Mouse (Mus musculus) intestine, embryonic 15.5 days (tissue): ENCODE data around the gene Alox5ap. TPM values are rescaled to one million over a fixed set of nuclear protein-coding genes. Genes with fewer than 3 reads are reported as not detected.

Source experiments
- ATAC-seq: fragments of 200-750 bp; cut with Nextera tagmentation; 2 replicates; pipeline ENCODE4 v1.8.0; 2017; ENCODE audit warnings: moderate TSS enrichment, moderate library complexity
- H3K27ac ChIP-seq: fragments of 300-500 bp; sonication (generic); 2 replicates; pipeline ENCODE4 v1.5.1; 2015; ENCODE audit warnings: mild to moderate bottlenecking, inconsistent platforms
- H3K27me3 ChIP-seq: fragments of 300-500 bp; sonication (generic); replicated peaks from 2 replicates; pipeline ENCODE4 v1.6.1; 2015; ENCODE audit warnings: inconsistent platforms
- H3K36me3 ChIP-seq: fragments of 300-500 bp; sonication (generic); 2 replicates; pipeline ENCODE4 v1.6.1; 2015; ENCODE audit warnings: inconsistent platforms
- H3K4me1 ChIP-seq: fragments of 300-500 bp; sonication (generic); replicated peaks from 2 replicates; pipeline ENCODE4 v1.6.1; 2015; ENCODE audit warnings: inconsistent platforms
- H3K4me2 ChIP-seq: fragments of 300-500 bp; sonication (generic); replicated peaks from 2 replicates; pipeline ENCODE4 v1.6.1; 2015; ENCODE audit warnings: mild to moderate bottlenecking, inconsistent platforms
- H3K4me3 ChIP-seq: fragments of 300-500 bp; sonication (generic); replicated peaks from 2 replicates; pipeline ENCODE4 v1.5.1; 2015; ENCODE audit warnings: inconsistent platforms
- H3K9ac ChIP-seq: fragments of 300-500 bp; sonication (generic); 2 replicates; pipeline ENCODE4 v1.6.1; 2015; ENCODE audit warnings: inconsistent platforms
- H3K9me3 ChIP-seq: fragments of 300-500 bp; sonication (generic); 2 replicates; pipeline ENCODE4 v1.6.1; 2016; ENCODE audit warnings: inconsistent platforms
- WGBS: fragments of 180-500 bp; shearing (Covaris S2); methylation state at CpG from one replicate; pipeline ENCODE4 v1.1.7; 2015; 5-methylcytosine and 5-hydroxymethylcytosine counted together
- polyA plus RNA-seq: library from polyadenylated mRNA; unstranded; fragments of >200 nt; fragmentation: Nextera tagmentation; extraction: Ambion mirVana; gene quantifications from 2 replicates; pipeline ENCODE4 v1.2.1, GENCODE M21; 2015

Alox5ap gene
- polyA plus RNA-seq, result 11.7 and 13.2 TPM in 2 replicates

GRCm38 (mm10) chr5:149264405-149264804, at the start of gene Alox5ap:
Alox5ap (plus strand) TSS chr5:149264767.
- no peak for ATAC-seq
- no peaks in the 10 kb centered on the region for H3K4me1 ChIP-seq
- H3K27me3 ChIP-seq, result no peaks in the 10 kb centered on the region
- no peak within 1 kb of the TSS for H3K27ac ChIP-seq
- no peak within 1 kb of the TSS for H3K9ac ChIP-seq
- no peak within 1 kb of the TSS for H3K4me2 ChIP-seq
- no peaks in the 10 kb centered on the region for H3K9me3 ChIP-seq
- WGBS, result 61% methylated on average over 4 of the region's 4 CpGs
- no peaks in the 10 kb centered on the region for H3K36me3 ChIP-seq
- H3K4me3 ChIP-seq, result no peak within 1 kb of the TSS

- no peak overlapping the region for H3K9ac ChIP-seq
- WGBS, result over 99% methylated on average over 7 of the region's 7 CpGs
- no peak overlapping the region for H3K27ac ChIP-seq
- no peak for ATAC-seq
- H3K27me3 ChIP-seq, result no peaks in the 10 kb centered on the region
- no peak overlapping the region for H3K4me2 ChIP-seq
- H3K36me3 ChIP-seq, result peaks cover 32% of the 10 kb centered on the region
- no peak overlapping the region for H3K4me3 ChIP-seq
- H3K4me1 ChIP-seq, result no peaks in the 10 kb centered on the region
- no peaks in the 10 kb centered on the region for H3K9me3 ChIP-seq
Measured at GRCm38 (mm10) chr5:149215540-149215939, 49.0 kb upstream of the Alox5ap start.

- Histone ChIP-seq H3K4me1 (no peaks in the 10 kb centered on the region), H3K36me3 (peaks cover 32% of the 10 kb centered on the region), H3K9me3 (no peaks in the 10 kb centered on the region), H3K9ac (no peak overlapping the region), H3K4me2 (no peak overlapping the region), H3K4me3 (no peak overlapping the region), H3K27ac (no peak overlapping the region), H3K27me3 (no peaks in the 10 kb centered on the region)
- 77% methylated on average over 6 of the region's 6 CpGs for WGBS
- ATAC-seq, result 0 out of 2 replicates have a peak, but pooled peaks have one; percentile 17
Measured at GRCm38 (mm10) chr5:149217524-149218357, 46.8 kb upstream of the Alox5ap start.

GRCm38 (mm10) chr5:149219493-149219892, 45.1 kb upstream of the Alox5ap start:
- no peak overlapping the region for H3K9ac ChIP-seq
- WGBS, result 72% methylated on average over 3 of the region's 3 CpGs
- no peak for ATAC-seq
- H3K4me1 ChIP-seq, result peaks cover 5% of the 10 kb centered on the region
- no peak overlapping the region for H3K4me2 ChIP-seq
- no peaks in the 10 kb centered on the region for H3K27me3 ChIP-seq
- no peaks in the 10 kb centered on the region for H3K9me3 ChIP-seq
- H3K27ac ChIP-seq, result no peak overlapping the region
- peaks cover 24% of the 10 kb centered on the region for H3K36me3 ChIP-seq
- no peak overlapping the region for H3K4me3 ChIP-seq

GRCm38 (mm10) chr5:149221355-149221754, 43.2 kb upstream of the Alox5ap start:
- Histone ChIP-seq H3K4me1 (peaks cover 8% of the 10 kb centered on the region), H3K9ac (no peak overlapping the region), H3K4me3 (no peak overlapping the region), H3K27ac (no peak overlapping the region), H3K9me3 (no peaks in the 10 kb centered on the region), H3K27me3 (no peaks in the 10 kb centered on the region), H3K36me3 (peaks cover 5% of the 10 kb centered on the region; the same call in 1 of the 2 replicates), H3K4me2 (no peak overlapping the region)
- ATAC-seq, result no peak
- WGBS, result 86% methylated on average over 4 of the region's 4 CpGs

GRCm38 (mm10) chr5:149224666-149225065, 39.9 kb upstream of the Alox5ap start:
- Histone ChIP-seq H3K27ac (no peak overlapping the region), H3K4me2 (peak overlapping the region; percentile 14; the same call in 1 of the 2 replicates)
- WGBS, result 11% methylated on average over 7 of the region's 7 CpGs

GRCm38 (mm10) chr5:149228700-149229618, 35.6 kb upstream of the Alox5ap start:
- Histone ChIP-seq H3K9me3 (no peaks in the 10 kb centered on the region), H3K9ac (peak overlapping the region; percentile 36), H3K4me2 (peak overlapping the region; percentile 57), H3K4me1 (peaks cover 8% of the 10 kb centered on the region), H3K27ac (peak overlapping the region; percentile 86), H3K36me3 (no peaks in the 10 kb centered on the region), H3K4me3 (peak overlapping the region; percentile 46), H3K27me3 (no peaks in the 10 kb centered on the region)
- ATAC-seq, result peak; percentile 100
- WGBS, result 3% methylated on average over 55 of the region's 55 CpGs

More at GRCm38 (mm10) chr5:149224666-149225065, 39.9 kb upstream of the Alox5ap start:
- no peaks in the 10 kb centered on the region for H3K27me3 ChIP-seq
- H3K9ac ChIP-seq, result no peak overlapping the region
- no peaks in the 10 kb centered on the region for H3K36me3 ChIP-seq
- no peak overlapping the region for H3K4me3 ChIP-seq
- peaks cover 8% of the 10 kb centered on the region for H3K4me1 ChIP-seq
- H3K9me3 ChIP-seq, result no peaks in the 10 kb centered on the region
- ATAC-seq, result no peak

GRCm38 (mm10) chr5:149229619-149230339, 34.8 kb upstream of the Alox5ap start:
- Histone ChIP-seq H3K27me3 (no peaks in the 10 kb centered on the region), H3K4me1 (no peaks in the 10 kb centered on the region), H3K4me3 (peak overlapping the region; percentile 46), H3K9me3 (no peaks in the 10 kb centered on the region), H3K36me3 (no peaks in the 10 kb centered on the region), H3K4me2 (peak overlapping the region; percentile 57), H3K9ac (peak overlapping the region; percentile 36), H3K27ac (peak overlapping the region; percentile 86)
- WGBS, result 73% methylated on average over 18 of the region's 18 CpGs
- no peak for ATAC-seq

GRCm38 (mm10) chr5:149235002-149235401, 29.6 kb upstream of the Alox5ap start:
- ATAC-seq, result no peak
- H3K4me1 ChIP-seq, result 0 out of 2 replicates have a peak, but pooled peaks cover 6% of the 10 kb centered on the region
- WGBS, result 82% methylated on average over 7 of the region's 7 CpGs
- H3K9me3 ChIP-seq, result no peaks in the 10 kb centered on the region
- no peak overlapping the region for H3K9ac ChIP-seq
- H3K4me3 ChIP-seq, result no peak overlapping the region
- H3K4me2 ChIP-seq, result no peak overlapping the region
- H3K36me3 ChIP-seq, result no peaks in the 10 kb centered on the region
- no peaks in the 10 kb centered on the region for H3K27me3 ChIP-seq
- H3K27ac ChIP-seq, result no peak overlapping the region

- Histone ChIP-seq H3K4me1 (0 out of 2 replicates have a peak, but pooled peaks cover 6% of the 10 kb centered on the region), H3K4me2 (no peak overlapping the region), H3K36me3 (no peaks in the 10 kb centered on the region), H3K4me3 (no peak overlapping the region), H3K27ac (no peak overlapping the region), H3K9ac (no peak overlapping the region), H3K9me3 (no peaks in the 10 kb centered on the region), H3K27me3 (no peaks in the 10 kb centered on the region)
- no peak for ATAC-seq
- 79% methylated on average over 24 of the region's 24 CpGs for WGBS
Measured at GRCm38 (mm10) chr5:149237221-149237950, 27.2 kb upstream of the Alox5ap start.

- no peaks in the 10 kb centered on the region for H3K27me3 ChIP-seq
- no peak overlapping the region for H3K4me3 ChIP-seq
- H3K27ac ChIP-seq, result no peak overlapping the region
- no peaks in the 10 kb centered on the region for H3K36me3 ChIP-seq
- no peak for ATAC-seq
- H3K9me3 ChIP-seq, result no peaks in the 10 kb centered on the region
- WGBS, result 92% methylated on average over 5 of the region's 5 CpGs
- H3K4me2 ChIP-seq, result no peak overlapping the region
- H3K4me1 ChIP-seq, result peaks cover 16% of the 10 kb centered on the region
- H3K9ac ChIP-seq, result no peak overlapping the region
Measured at GRCm38 (mm10) chr5:149242467-149242866, 22.1 kb upstream of the Alox5ap start.
